Mouse (Mus musculus) testis, postnatal 10 days (tissue): ENCODE measurements around the gene Myo15b.
A peak's percentile ranks its signal among the peaks of the same experiment; 100 is the strongest.

ENCODE experiments used
- DNase-seq: peaks from one replicate; pipeline ENCODE4 v3.0.0; 2021; ENCODE audit warnings: low spot score

Myo15b gene

GRCm38 (mm10) chr11:115858354-115858753 lies at the start of gene Myo15b:
Gene Myo15b (plus strand): TSS chr11:115858406.
- DNase-seq: peak; percentile 45

- peak; percentile 73 for DNase-seq
Observed at GRCm38 (mm10) chr11:115808696-115809310, 49.4 kb upstream of the Myo15b start.

GRCm38 (mm10) chr11:115809311-115809781 lies 48.9 kb upstream of the Myo15b start:
- no peak for DNase-seq

GRCm38 (mm10) chr11:115810377-115810776 lies 47.8 kb upstream of the Myo15b start:
- peak; percentile 78 for DNase-seq

- no peak for DNase-seq
Observed at GRCm38 (mm10) chr11:115811381-115812093, 46.7 kb upstream of the Myo15b start.

GRCm38 (mm10) chr11:115812095-115812494 lies 46.1 kb upstream of the Myo15b start:
- DNase-seq: no peak

- DNase-seq: peak; percentile 68
Observed at GRCm38 (mm10) chr11:115812533-115813420, 45.4 kb upstream of the Myo15b start.

- DNase-seq: peak; percentile 98
Observed at GRCm38 (mm10) chr11:115813507-115814296, 44.5 kb upstream of the Myo15b start, which contains the start of gene Caskin2. Gene Caskin2 (minus strand): TSS chr11:115813639.

- DNase-seq: peak; percentile 96
Observed at GRCm38 (mm10) chr11:115814605-115815450, 43.4 kb upstream of the Myo15b start, which contains the start of gene Tsen54. Gene Tsen54 (plus strand): TSS chr11:115814724.

GRCm38 (mm10) chr11:115817331-115817730 lies 40.9 kb upstream of the Myo15b start:
- no peak for DNase-seq

GRCm38 (mm10) chr11:115819915-115820623 lies 38.1 kb upstream of the Myo15b start:
- DNase-seq: no peak

GRCm38 (mm10) chr11:115821001-115821400 lies 37.2 kb upstream of the Myo15b start:
- DNase-seq: no peak

- peak; percentile 94 for DNase-seq
Observed at GRCm38 (mm10) chr11:115823774-115824740, 34.1 kb upstream of the Myo15b start, which contains the start of gene Llgl2. Gene Llgl2 (plus strand): TSS chr11:115824049.

GRCm38 (mm10) chr11:115824813-115825212 lies 33.4 kb upstream of the Myo15b start:
- DNase-seq: no peak

- no peak for DNase-seq
Observed at GRCm38 (mm10) chr11:115826487-115826886, 31.7 kb upstream of the Myo15b start.

GRCm38 (mm10) chr11:115827624-115828023 lies 30.6 kb upstream of the Myo15b start:
- DNase-seq: no peak

GRCm38 (mm10) chr11:115829036-115829435 lies 29.2 kb upstream of the Myo15b start:
- no peak for DNase-seq

- DNase-seq: no peak
Observed at GRCm38 (mm10) chr11:115830550-115831325, 27.5 kb upstream of the Myo15b start.
